Mouse (Mus musculus) c-Kit-negative CD71-positive TER-119-positive erythroid progenitor cells, embryonic 14.5 days (primary cell): Measurements from ENCODE around the gene Scyl1.
A peak's percentile ranks its signal among the peaks of the same experiment; 100 is the strongest.
"Not testable (repeated sequence)": the region's sequence is repeated elsewhere in the genome, so short reads cannot be mapped to it uniquely, and the experiment has no call there.

Experiments used
- DNase-seq: peaks from one replicate; pipeline ENCODE4 v3.0.0-alpha.2; 2013; ENCODE audit warnings: low read depth, low spot score

The Scyl1 gene

DNA sequence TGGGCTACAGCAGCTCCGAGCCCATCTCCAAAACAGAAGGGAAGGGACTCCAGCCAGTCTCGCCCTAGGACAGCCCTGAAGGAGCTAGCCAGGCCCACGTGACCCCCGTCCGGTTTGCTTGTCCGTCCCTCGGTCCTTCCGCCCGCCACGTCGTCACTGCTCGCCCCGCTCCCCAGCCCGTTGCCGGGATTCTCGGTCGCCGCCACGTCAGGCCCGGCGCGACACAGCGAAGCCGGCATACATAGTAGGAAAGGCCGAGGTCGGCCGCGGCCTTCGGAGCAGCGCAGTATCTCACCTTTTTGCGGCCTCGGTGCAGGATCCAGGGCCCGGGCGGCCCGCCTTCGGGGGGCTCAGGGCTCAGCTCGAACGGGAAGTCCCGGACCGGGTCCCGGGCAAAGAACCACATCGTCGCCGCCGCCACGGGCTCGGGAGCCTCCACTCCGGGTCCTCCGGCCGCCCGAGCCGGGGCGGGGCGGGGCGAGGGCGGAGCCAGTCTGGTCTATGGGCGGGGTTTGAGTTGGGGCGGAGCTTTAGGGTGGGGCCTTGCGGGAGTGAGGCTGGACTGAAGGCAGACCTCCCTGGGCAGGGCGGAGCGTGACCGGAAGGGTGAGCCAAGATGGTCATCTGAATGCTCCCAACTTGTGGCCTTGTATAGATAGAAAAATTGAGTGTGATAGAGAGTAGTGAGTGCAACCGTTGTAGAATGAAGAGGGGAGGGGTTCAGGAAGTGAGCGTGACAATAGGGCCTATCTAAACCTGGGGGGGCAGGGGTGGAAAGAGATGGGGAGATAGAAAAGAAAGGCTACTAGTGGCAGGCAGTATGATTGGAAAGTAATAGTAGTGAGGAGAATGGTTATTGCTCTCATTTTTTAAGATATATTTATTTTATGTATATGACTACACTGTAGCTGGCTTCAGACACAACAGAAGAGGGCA, at the start of gene Scyl1:
Gene Scyl1, minus strand, starts transcription at position 495 of the 936 bp plus-strand sequence.
- peak; percentile 82 for DNase-seq

DNA sequence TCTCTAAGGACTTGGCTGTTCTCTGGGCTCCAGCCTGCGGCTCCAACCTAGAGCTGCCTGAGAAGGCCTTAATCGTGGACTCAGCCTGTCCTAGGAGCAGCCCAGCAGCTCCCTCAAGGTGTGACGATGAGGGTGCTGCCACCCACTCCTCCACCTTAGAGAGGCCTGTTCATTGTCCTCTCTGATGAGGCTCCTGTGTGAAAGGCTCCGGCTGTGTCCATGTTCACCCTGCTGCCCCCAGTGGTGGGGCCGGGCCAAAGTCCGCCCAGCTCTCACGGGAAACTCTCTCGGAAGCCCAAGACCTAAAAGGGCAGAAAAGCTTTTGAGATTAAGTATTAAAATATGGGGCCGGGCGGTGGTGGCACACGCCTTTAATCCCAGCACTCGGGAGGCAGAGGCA, 48.3 kb upstream of the Scyl1 start:
- DNase-seq: no peak

DNA sequence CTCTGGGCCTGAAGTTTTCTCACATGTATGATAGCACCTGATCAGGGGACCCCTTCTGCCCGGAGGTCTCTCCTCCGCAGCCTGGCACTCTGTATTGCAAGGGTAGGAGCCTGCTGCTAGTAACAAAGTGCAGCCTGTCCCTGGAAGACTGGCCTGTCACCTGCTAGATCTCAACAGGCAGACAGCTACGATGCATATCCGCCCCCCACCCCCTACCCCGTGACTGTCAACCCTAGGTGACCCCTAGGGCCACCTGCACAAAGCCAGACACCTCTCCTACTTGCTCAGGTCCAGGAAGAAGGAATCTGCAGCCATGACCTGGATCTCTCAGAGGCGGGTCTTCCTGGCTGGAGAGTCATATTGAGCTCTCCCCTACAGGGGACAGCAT, 47.4 kb upstream of the Scyl1 start:
- DNase-seq: no peak

DNA sequence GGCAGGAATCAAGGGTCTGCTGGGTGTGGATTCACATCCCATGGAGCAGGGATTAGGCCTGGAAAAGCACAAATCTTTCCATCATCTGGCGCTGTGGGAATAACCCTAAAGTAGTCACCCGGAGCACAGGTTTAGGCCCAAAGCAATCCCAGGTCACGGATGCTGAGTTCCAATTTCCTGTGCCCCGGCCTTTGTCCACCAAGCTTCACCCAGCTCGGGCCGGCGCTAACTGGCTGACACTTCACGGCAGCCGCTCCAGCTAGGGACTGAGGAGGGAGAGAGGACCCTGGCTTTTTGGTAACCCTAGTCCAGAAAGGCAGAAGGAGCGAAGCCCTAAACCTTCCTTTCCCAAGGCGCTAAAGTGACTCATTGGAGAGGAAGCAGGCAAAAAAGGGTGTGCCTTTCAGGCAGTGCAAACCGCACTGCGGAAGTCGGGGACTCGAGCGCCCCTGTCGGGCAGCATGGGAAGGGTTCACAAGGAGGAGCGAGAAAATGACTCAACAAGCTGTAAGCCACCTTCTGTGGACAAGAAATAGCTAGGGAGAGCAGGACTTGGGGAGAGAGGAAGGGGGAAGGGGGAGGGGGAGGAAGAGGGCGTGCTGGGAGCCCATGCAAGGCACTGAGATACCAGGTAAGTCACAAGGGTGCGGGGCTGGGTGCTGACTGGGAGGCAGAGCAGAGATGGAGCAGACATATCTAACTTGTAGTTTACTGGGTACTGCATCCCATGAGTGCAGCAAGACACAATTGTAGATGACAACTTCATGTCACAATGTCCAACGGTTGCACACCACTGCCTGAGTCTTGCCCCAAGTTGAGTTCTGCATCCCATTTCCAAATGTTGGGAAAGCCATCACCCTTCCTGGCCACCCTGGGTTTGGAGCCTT, 46.7 kb upstream of the Scyl1 start:
- DNase-seq: peak; percentile 82

DNA sequence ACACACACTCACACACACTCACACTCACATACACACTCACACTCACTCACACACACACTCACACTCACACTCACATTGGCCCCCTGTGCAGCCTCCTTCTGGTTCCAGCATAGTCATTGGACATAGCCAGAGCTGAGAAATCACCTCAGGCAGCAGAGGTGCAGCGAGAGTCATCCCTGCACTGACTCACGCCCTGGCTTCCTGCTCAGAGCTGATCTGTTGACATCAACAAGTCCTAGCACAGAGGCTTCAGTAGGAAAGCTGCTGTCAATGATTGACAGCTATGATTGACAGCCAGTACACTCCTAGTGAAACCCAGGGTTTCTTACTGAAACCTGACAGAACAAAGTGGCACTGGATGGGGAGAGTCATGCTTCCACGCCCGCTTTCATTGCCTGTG, 44.7 kb upstream of the Scyl1 start:
- DNase-seq: no peak

DNA sequence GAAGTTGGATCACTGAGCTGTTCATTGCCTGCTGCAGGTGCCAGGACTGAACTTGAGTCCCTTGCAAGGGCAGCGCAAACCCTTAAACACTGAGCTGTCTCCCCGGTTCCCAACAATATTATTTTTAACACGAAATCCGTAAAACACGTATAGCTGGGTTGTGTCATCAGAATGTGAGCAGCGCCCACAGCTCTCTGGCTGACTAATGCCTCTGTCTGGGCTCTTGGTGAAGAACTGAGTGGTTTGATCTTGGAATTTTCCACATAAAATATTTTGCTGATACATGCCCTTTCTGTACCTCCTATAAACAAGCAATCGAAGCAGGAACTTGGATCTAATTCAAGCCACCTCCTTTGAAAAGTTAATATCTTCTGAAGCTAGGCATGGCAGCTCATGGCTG, 43.8 kb upstream of the Scyl1 start:
- DNase-seq: no peak

DNA sequence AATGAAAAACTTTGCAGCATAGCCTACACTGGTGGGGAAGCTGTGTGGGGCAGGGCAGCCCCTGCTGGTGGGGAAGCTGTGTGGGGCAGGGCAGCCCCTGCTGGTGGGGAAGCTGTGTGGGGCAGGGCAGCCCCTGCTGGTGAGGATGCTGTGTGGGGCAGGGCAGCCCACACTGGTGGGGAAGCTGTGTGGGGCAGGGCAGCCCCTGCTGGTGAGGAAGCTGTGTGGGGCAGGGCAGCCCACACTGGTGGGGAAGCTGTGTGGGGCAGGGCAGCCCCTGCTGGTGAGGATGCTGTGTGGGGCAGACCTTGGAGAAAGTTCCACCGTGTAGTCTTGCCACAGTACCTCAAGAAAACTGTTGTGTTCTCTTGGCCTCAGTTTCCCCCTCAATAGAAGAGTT, 42.8 kb upstream of the Scyl1 start:
- not testable (repeated sequence) for DNase-seq

DNA sequence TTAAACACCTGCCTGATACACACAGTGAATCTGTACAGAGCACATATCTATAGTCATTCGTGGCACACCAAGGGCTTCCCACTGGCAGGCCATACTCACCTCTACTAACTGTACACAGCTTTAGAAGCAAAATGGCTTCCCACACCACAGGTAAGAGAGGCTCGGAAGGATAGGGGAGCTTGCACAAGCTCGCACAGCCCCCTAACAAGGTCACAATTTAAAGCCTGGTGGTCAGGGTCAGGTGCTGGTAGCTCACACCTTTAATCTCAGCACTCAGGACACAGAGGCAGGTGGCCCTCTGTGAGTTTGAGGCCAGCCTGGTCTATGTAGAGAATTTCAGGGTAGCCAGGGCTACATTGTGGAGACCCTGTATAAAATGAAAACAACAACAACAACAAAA, 42.3 kb upstream of the Scyl1 start:
- no peak for DNase-seq

DNA sequence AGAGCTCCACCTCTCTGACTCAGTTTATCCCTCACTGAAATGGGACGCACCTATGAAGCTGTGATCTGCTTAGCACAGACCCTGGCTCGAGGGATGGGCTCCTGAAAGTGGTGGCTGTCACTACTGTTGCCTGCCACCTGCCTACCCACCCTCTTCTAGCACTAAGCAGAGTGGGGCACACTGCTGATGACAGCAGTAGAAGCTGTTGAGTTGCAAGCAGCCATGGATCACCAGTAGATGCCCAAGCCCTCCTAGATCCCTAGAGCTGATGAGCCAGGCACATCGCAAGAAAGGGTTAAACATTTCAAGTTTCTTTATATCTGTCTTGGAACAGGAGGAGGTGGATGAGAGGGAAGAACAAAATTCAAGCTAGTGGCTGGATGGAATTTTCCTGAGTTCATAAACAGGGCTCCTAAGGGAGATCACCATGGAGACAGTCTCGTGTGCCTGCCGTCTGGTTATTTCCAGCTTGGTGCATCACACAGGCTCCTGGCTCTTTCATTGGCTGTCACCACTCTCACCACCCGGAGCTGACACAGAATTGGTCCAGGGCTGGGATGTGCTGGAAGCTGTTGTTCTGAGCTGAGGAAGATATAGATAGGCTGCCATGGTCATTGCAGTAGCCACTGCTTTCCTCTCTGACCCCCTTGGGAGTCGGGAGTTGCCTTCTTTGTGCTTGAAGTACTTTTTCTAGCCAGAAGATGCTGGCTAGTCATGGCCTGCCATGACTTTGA, 40.7 kb upstream of the Scyl1 start:
- no peak for DNase-seq

DNA sequence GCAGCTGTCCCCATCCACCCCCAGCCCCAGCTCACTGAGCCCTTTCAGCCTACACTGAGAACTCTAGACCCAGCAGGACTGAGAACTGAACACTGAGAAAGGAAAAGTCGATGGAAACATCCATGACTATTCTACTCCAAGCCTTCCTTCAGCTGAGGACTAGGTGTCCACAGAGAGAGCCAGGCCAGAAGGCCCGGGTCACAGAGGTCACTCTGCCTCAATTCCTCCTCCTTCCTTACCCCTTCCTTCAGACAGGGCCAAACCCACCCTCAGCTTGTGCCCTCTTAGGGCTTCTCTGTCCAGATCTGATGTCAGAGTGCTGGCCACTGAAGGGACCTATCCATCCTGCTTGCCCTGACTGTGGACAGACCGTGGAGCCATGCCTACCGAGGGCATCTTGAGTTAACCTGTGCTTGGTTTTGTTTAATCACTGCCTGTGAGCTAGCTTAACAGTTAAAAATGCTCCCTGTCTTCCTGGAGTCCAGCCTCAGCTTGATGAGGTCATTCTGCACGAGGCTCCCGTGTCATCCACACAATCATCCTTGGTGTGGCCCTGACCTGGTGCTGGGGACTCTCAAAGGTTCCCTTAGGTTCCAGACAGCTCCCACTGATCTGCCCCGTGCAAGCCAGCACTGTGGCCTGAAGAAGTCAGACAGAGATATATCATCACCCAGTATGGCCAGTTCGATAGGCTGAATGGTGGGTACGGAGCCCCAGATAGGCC, 39.8 kb upstream of the Scyl1 start:
- DNase-seq: no peak

DNA sequence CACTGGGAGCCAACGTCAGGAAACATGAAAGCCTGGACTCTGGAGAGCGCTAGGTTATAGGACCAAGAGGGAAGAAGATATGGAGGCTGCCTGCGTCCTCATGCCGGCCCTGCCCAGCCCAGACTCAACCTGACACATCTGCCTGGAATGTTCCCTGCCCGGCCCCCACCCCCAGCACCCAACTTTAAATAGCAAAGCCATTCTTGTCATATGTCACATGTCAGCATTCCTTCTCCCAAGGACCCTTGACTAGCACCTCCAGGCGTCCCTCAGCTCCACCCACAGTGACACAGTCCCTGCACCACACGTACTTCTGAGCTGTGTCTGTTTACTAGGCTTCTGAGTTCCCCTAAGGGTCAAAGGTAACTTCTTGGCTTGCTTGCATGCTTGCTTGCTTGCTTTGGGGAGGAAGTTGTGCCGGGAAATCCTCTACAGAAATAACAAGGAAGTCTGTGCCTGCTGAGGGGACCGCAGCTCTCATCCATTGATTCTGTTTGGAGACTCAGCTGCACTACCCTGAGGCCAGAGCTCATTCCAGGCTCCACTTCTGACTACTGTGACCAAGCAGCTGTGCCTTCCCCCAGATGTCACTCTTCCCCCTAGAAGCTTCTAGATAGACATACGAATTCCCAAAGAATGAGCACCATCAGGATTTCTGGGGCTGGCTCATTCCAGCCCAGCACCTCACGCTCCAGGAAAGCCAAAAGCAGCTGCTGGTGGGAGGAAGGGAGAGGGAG, 39.1 kb upstream of the Scyl1 start:
- no peak for DNase-seq

DNA sequence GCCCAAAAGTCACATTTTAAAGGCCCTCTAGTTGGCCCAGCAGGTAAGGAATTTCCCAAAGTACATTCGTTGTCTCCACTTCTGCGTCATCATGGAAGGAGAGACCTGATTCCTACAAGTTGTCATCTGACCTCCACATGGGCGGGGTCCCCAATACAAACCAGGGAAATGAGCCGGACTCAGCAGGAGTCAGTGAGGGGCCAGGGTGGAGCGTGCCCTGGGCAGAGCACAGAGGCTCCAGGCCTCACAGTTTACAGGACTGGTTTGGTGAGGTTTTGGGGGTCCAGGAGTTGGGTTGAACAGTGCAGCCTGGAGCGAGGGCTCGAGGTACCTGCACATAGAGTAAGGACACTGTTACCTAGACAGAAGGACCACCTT, 38.5 kb upstream of the Scyl1 start:
- DNase-seq: no peak

DNA sequence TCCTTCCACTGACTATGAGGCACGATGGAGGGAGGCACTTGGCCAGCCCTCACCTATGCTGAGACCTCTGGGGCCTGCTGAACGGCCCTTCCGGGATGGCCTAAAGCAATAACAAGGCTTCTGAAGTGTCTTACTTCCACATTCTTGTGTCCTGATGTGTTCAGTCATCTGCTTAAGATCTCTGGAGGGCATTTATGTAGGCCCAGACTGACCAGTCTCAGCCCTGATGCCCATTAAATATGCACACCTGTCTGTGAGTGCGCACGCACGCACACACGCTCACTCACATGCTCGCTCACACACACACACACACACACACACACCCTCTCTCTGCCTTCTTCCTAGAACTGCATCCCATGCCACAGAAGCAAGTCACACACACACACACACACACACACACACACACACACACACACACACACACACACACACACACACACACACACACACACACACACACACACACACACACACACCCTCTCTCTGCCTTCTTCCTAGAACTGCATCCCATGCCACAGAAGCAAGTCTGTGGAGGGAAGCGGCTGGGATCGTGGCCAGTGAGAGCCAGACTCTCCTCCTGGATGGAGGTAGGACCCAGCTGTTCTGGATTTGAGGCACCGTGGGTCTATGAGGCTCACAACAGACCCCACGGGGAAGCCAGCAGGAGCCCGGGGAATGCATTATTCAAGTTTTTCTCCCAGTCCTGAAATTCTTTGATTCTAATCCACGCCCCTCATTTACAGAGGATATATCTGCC, 37.9 kb upstream of the Scyl1 start:
- DNase-seq: no peak

DNA sequence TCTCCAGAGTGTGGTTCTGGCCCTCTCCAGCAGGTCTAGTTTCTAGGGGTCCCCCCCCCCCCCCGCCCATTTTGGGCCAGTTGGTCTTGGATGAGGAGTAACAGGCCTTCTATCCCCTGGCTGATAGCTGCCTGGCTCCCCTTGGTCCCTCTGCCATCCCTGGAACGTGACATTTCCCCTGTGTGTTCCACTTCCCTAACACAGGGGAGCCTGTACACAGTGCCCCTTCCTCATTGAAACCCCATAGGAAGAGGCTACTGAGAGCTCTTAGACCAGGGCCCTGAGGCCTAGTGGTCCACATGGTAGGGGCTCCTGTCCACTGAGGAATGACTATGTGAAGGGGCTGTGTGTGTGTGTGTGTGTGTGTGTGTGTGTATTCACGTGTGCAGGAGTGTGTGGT, 36.5 kb upstream of the Scyl1 start:
- no peak for DNase-seq

DNA sequence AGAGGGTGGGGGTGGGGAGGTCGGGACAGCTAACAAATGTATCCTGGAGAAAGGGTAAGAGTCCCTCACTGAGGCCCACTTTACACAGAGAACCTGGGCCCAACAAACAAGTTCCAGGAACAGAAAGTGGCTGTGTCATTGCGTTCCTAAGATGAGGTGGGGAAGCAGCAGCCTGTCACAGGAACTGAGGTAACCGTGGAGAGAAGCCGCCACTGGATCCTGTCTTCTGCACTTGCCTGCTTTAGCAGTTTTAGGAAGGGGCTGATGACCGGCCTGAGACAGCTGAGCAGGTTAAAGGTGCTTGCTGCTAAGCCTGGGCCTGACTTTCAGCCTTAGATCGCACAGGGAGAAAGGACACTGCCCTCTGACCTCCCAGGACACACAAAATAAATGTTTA, 35.6 kb upstream of the Scyl1 start:
- DNase-seq: peak; percentile 57

DNA sequence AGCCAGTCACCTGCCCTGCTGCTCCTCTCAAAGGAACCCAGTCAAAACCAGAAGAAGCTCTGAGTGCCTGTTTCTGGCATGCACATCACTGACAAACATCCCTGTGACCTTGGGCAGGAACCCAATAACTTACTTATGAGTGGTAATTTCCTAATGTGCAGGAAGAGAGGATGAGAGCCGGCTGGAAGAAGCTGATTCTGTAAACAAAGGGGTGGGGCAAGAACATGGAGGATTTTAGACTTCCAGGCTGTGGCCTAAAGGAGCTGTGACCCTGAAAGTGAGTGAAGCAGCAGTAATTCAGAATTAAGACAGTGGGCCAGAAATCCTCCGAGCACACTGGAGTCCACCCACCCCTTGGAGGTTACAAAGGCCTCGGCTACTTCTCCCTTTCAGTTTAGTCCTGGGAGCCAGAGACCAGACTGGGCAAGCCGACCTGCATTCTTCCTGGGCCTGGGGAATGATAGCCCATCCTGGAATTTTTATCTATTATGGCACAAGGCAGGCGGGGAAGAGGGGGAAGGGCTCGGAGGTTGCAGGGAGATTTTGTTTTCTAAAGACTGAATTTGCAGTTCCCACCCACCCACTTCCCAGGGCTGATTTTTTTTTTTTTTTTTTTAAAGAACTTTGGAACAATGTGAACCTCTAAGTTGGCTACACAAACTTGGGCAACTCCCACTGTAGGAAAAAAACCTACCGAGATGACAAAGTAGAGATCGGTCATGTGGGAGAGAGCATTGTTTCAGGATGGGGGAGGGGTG, 35.0 kb upstream of the Scyl1 start:
- DNase-seq: no peak

DNA sequence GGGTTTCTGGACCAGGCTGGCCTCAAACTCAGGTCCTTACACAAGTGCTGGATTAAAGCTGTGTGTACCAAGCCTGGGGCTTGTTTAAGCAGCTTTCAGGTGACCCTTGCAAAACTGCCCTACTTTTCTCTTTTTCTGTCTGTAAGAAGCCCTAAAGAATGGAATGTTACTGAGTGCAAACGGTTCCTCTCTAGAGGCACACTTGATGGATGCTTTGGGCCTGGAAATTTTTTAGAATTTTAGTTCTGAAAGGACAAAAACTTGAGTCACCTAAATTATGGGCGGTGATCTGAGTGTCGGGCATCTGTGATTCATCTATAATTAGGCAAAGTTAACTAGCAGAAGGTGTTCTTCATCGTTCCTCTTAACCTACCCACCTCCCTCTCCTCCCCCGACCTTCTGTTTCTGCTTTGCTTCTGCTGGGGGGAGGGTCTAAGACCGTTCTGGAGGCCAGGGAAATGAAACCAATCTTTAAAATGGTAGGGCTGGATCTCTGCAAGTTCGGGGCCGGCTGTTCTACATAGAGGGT, 33.2 kb upstream of the Scyl1 start:
- DNase-seq: no peak

DNA sequence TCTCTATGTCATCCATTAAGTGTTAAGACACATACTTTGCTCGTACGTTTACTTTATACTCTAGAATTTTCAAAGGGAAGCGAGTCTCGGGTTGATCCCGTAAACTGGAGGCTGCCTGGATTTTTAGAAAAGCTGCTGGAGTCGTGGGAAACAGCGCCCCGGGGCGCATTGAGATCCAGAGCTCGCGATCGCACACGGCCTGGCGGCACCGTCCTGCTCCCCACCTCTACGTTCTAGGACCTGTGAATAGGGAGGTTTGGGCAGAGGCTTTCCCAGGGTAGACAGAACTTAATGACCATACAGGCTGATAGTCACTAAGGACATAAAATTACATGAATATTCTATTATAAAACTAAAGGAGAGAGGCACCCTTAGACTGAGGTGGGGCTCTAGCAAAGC, 32.7 kb upstream of the Scyl1 start:
- no peak for DNase-seq
